Mouse (Mus musculus) MEL (cell line): ENCODE data around the gene Epb41l1.

Experiments used
- CTCF ChIP-seq, 3 experiments: IDR thresholded peaks in 2 of 3; conservative IDR thresholded peaks in 1 of 3; 2 replicates each; pipeline ENCODE4 v1.5.1; 2011 to 2012; ENCODE audit warnings: low read length in 3 of 3, low read depth in 2 of 3, mild to moderate bottlenecking in 2 of 3, improper control_type of control experiment in 1 of 3, inconsistent platforms in 1 of 3, mixed read lengths in 1 of 3, moderate library complexity in 1 of 3; ENCODE audit not compliant: control insufficient read depth in 1 of 3, insufficient read depth in 1 of 3, poor library complexity in 1 of 3, severe bottlenecking in 1 of 3
- E2F4 ChIP-seq: IDR thresholded peaks from 2 replicates; pipeline ENCODE4 v1.6.1; 2011; ENCODE audit warnings: low read depth, low read length, improper control_type of control experiment, borderline replicate concordance
- MAX ChIP-seq: IDR thresholded peaks from 2 replicates; pipeline ENCODE4 v1.6.1; 2011; ENCODE audit warnings: low read length, improper control_type of control experiment
- NELFE ChIP-seq: IDR thresholded peaks from 2 replicates; pipeline ENCODE4 v1.6.1; 2011; ENCODE audit warnings: low read depth, low read length, improper control_type of control experiment
- TCF12 ChIP-seq: IDR thresholded peaks from 2 replicates; pipeline ENCODE4 v1.6.1; 2014; ENCODE audit warnings: low read depth, mild to moderate bottlenecking, inconsistent platforms, low read length, improper control_type of control experiment, moderate library complexity

DNA sequence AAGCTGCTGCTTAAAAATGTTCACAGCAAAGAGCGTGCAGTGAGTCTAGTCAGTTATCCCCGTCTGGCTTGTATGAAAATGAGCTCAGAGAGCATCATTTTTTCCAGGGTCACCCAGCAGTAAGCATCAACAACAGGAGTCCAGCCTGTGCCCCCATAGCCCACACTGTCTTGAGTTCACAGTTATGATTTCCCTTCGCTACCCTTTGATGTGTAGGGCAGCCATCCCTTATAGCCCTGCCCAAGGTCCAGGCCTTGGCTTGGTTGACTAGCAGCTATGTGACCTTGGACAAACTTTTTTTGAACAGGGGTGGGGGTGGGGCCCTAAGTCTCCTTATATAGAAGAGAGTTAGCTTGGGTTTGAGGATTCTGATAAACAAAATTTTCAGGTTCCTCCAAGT lies 148.6 kb downstream of the Epb41l1 start:
- no peak for TF ChIP-seq E2F4
- no peak for TF ChIP-seq TCF12
- no peak for TF ChIP-seq NELFE
- TF ChIP-seq CTCF (IDR thresholded peaks at IDR 0.05 in 2 of 3, conservative IDR thresholded peaks at IDR 0.05 in 1 of 3; ENCODE audit: control insufficient read depth in 1 of 3, insufficient read depth in 1 of 3, low read depth in 2 of 3, low read length in 3 of 3, poor library complexity in 1 of 3, severe bottlenecking in 1 of 3) = no peak
- no peak for TF ChIP-seq MAX
